Mouse (Mus musculus) C2C12 (cell line): ENCODE data around the gene Crip2. TPM values are rescaled to one million over a fixed set of nuclear protein-coding genes. Genes with fewer than 3 reads are reported as not detected.

Source experiments
- H3K27me3 ChIP-seq: one replicate; pipeline ENCODE4 v1.6.1; 2011; ENCODE audit not compliant: control insufficient read depth, insufficient read depth, insufficient read length
- H3K36me3 ChIP-seq: one replicate; pipeline ENCODE4 v1.6.1; 2011; ENCODE audit not compliant: control insufficient read depth, insufficient read depth
- H3K4me3 ChIP-seq: one replicate; pipeline ENCODE4 v1.5.1; 2011; ENCODE audit warnings: mild to moderate bottlenecking, control low read depth; ENCODE audit not compliant: poor library complexity, insufficient read depth, severe bottlenecking
- H3K79me2 ChIP-seq: one replicate; pipeline ENCODE4 v1.6.1; 2011; ENCODE audit not compliant: control insufficient read depth, insufficient read depth
- H3K79me3 ChIP-seq: one replicate; pipeline ENCODE4 v1.6.1; 2011; ENCODE audit warnings: low read depth, control low read depth
- H3ac ChIP-seq: one replicate; pipeline ENCODE3; 2011; ENCODE audit warnings: low read depth; ENCODE audit not compliant: control insufficient read depth, insufficient read length
- CEBPB ChIP-seq: IDR thresholded peaks from one replicate; pipeline ENCODE4 v1.6.1; 2011; ENCODE audit warnings: low read depth, mild to moderate bottlenecking, control low read depth, moderate library complexity
- CTCF ChIP-seq: IDR thresholded peaks from one replicate; pipeline ENCODE4 v1.5.1; 2011; ENCODE audit not compliant: control insufficient read depth, insufficient read depth, insufficient read length
- FOSL1 ChIP-seq: IDR thresholded peaks from one replicate; pipeline ENCODE4 v1.8.0; 2011; ENCODE audit warnings: mild to moderate bottlenecking, low read length; ENCODE audit not compliant: poor library complexity, insufficient read depth, severe bottlenecking
- MAX ChIP-seq: IDR thresholded peaks from one replicate; pipeline ENCODE4 v1.6.1; 2011; ENCODE audit warnings: mild to moderate bottlenecking, control low read depth
- MYOD1 ChIP-seq: IDR thresholded peaks from one replicate; pipeline ENCODE4 v1.6.1; 2011; ENCODE audit warnings: low read depth; ENCODE audit not compliant: control insufficient read depth, insufficient read length
- MYOG ChIP-seq: IDR thresholded peaks from one replicate; pipeline ENCODE4 v1.6.1; 2011; ENCODE audit not compliant: control insufficient read depth, insufficient read length; ENCODE audit errors: extremely low read depth
- USF1 ChIP-seq: IDR thresholded peaks from one replicate; pipeline ENCODE4 v1.6.1; 2011; ENCODE audit warnings: low read depth, mild to moderate bottlenecking, control low read depth, moderate library complexity
- polyA plus RNA-seq: library from polyadenylated mRNA; unstranded; fragments of >200 nt; fragmentation: generic; extraction: Trizol; gene quantifications from one replicate; pipeline ENCODE4 v1.2.1, GENCODE M21; 2012; ENCODE audit warnings: missing spikeins

The Crip2 gene
- polyA plus RNA-seq, 1 experiment: 775 TPM

DNA sequence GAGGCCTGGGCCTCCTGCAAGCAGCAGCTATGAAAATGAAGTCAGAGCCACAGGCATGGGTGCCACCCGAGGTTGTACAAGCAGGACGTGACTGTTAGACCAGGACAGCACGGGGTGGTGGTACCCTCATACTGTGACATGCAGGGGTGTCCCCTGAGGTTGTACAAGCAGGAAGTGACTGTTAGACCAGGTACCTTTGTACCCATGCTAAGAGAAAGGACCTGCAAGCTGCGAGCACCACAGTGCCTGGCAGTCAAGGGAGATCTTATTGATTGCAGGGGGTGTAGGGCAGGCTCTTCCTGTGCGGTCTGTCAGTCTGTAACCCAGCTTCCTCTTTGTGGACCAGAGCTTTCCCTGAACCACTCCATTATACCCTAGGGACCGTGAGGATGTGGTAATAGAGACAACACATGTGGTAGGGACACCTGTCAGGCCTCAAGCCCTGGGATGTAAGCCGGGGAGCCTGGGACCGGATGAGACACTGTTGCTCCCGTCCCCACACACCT is 28.0 kb downstream of the Crip2 start:
- Histone ChIP-seq H3K79me2 (no peaks in the 10 kb centered on the region), H3K36me3 (peaks cover 11% of the 10 kb centered on the region), H3K4me3 (no peak overlapping the region), H3K79me3 (no peaks in the 10 kb centered on the region), H3ac (no peak overlapping the region), H3K27me3 (no peaks in the 10 kb centered on the region)
- TF ChIP-seq USF1 (no peak), MYOG (no peak), FOSL1 (no peak), MYOD1 (no peak), CEBPB (no peak), MAX (no peak), CTCF (no peak)

- TF ChIP-seq MYOD1 (no peak), MAX (no peak)
- Histone ChIP-seq H3K79me3 (no peaks in the 10 kb centered on the region), H3K27me3 (no peaks in the 10 kb centered on the region), H3ac (no peak overlapping the region), H3K36me3 (no peaks in the 10 kb centered on the region), H3K79me2 (no peaks in the 10 kb centered on the region), H3K4me3 (no peak overlapping the region)
Observed at GRCm38 (mm10) chr12:113176960-113177725, 37.1 kb downstream of the Crip2 start.

GRCm38 (mm10) chr12:113181020-113181419 is 41.0 kb downstream of the Crip2 start:
- no peak for TF ChIP-seq CEBPB
- no peak for TF ChIP-seq MYOG
- no peak for TF ChIP-seq USF1
- no peak for TF ChIP-seq CTCF
- no peak for TF ChIP-seq MYOD1
- TF ChIP-seq MAX: no peak
- no peak for TF ChIP-seq FOSL1
- no peak overlapping the region for H3K4me3 ChIP-seq
- H3K27me3 ChIP-seq: peaks cover 5% of the 10 kb centered on the region
- H3ac ChIP-seq: no peak overlapping the region
- H3K79me2 ChIP-seq: no peaks in the 10 kb centered on the region
- H3K79me3 ChIP-seq: no peaks in the 10 kb centered on the region
- H3K36me3 ChIP-seq: no peaks in the 10 kb centered on the region

GRCm38 (mm10) chr12:113184945-113185344 is 44.9 kb downstream of the Crip2 start:
- H3K79me3 ChIP-seq: no peaks in the 10 kb centered on the region
- TF ChIP-seq CEBPB (no peak), CTCF (no peak), FOSL1 (no peak), MYOG (no peak), MAX (no peak), MYOD1 (no peak), USF1 (no peak)
- H3K36me3 ChIP-seq: no peaks in the 10 kb centered on the region
- no peak overlapping the region for H3ac ChIP-seq
- H3K4me3 ChIP-seq: no peak overlapping the region
- peaks cover 5% of the 10 kb centered on the region for H3K27me3 ChIP-seq
- H3K79me2 ChIP-seq: no peaks in the 10 kb centered on the region

DNA sequence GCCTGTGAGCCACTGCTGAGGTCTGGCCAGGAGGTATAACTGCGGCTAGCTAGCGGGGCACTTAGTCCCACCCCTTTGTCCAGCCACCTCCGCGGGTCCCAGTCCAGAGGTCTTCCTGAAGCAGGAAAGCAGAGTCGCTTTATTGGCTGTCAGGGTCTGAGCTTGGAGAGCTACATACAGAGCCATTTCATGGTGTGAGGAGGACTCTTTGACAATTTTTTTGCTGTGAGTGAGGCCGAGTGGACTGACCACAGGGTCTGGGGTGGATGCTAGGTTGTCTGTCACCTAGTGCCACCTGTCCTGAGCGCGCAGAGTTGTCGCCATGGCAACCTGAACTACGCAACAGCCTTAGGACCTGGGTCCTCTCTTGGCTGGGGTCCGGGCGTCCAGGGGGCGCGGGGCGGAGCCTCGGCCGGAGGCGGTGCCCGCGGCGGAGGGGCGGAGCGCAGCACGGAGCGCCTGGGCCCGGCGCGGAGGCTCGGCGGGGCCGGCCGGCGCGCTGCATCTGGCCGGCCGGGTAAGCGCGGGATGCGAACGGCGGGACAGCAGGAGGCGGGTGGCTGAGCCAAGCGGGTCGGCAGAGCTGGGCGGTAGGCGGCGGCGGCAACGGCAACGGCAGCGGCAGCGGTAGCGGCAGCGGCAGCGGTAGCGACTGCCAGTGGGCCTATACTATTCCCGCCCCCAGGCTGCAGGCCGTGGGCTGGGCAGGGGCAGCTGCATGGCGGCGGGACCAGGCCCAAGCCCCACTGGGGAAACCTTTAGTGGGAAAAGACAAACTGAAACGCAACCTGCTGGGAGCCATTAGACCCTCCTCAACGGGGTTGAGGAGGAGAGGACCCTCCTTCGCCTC is 45.6 kb downstream of the Crip2 start, which contains the start of gene Tmem121:
Gene Tmem121, plus strand, starts transcription at position 489 of the 850 bp plus-strand sequence.
- no peaks in the 10 kb centered on the region for H3K79me2 ChIP-seq
- no peaks in the 10 kb centered on the region for H3K79me3 ChIP-seq
- peak within 1 kb of the TSS; percentile 49 for H3ac ChIP-seq
- H3K27me3 ChIP-seq: peaks cover 5% of the 10 kb centered on the region
- H3K36me3 ChIP-seq: no peaks in the 10 kb centered on the region
- H3K4me3 ChIP-seq: peak within 1 kb of the TSS; percentile 14
- TF ChIP-seq FOSL1 (no peak), USF1 (no peak)
